Mouse (Mus musculus): ENCODE measurements around the gene Tcf12. TPM values are rescaled to one million over a fixed set of nuclear protein-coding genes. Genes with fewer than 3 reads are reported as not detected.

Gene Tcf12
- total and polyA plus RNA-seq, 2 experiments from 2014 or later: 32.4 to 71.5 TPM

DNA sequence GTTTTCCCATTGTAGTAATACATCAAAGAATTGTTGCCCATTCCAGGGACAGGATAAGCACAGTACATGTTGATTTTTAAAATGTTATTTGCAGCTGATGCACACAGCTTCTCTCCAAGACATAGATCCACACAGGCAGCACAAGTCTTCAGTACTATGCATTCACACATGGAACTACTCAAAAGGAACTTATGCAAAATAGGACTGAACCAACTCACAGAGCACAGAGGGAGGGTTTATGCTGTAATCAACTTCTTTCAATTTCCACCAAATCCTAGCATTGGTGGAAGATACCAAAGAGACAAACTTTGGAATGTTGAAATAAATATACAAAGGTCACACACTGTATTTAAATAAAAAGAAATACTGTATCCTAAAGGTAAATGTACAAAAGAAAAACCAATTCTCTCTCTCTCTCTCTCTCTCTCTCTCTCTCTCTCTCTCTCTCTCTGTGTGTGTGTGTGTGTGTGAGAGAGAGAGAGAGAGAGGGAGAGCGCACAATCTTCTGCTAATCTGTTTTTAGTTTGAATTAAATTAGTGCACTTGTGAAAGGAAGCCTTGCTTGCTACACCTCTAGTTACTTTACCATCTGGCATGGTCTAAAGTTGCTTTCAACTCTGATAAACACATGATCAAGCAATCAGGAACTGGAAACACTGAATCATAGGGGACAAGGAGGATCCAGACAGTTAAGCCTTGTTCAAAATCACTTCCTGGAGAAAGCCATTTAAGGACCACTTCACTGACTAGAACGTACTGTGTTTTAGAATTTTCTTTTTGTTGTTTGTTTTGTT is 215.5 kb downstream of the Tcf12 start:
- Histone ChIP-seq H3K27me3 (ENCODE audit: insufficient read depth, low read length) (no peaks in the 10 kb centered on the region), H3K4me1 (ENCODE audit: insufficient read depth) (no peaks in the 10 kb centered on the region; the same call in 1 of the 2 replicates), H3K36me3 (ENCODE audit: insufficient read depth) (no peaks in the 10 kb centered on the region), H3K4me2 (ENCODE audit: low read depth) (peak overlapping the region; percentile 23; the same call in 1 of the 2 replicates), H3K9ac (no peak overlapping the region), H3K27ac (ENCODE audit: low read depth, low read length) (no peak overlapping the region), H3K9me3 (ENCODE audit: low read length) (no peaks in the 10 kb centered on the region), H3K4me3 (ENCODE audit: low read depth, low read length) (0 out of 2 replicates have a peak overlapping the region, but pooled peaks have one; percentile 16)
- ATAC-seq (peak; percentile 91), DNase-seq (peak; percentile 80)
- 16% methylated on average over 2 of the region's 2 CpGs for WGBS
- TF ChIP-seq CTCF (IDR thresholded peaks at IDR 0.05; ENCODE audit: low read depth): no peak

DNA sequence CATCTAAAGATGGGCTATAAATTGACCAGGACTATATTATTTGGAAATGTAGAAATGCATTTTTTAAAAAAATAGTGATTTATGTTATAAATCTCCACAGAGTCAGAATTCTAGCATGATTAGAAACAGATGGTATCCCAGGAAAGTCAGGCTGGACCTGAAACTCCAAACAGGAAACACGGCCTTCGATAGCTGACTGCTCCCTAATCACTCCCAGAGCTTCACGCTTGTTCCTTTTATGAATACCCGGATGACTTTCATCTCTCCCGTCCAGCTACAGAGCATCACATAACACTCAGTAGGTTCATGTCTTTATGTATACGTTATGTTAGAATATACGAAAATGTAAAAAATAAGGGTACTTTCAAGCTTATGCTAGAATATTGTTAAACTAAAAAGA is 216.4 kb downstream of the Tcf12 start:
- TF ChIP-seq CTCF (IDR thresholded peaks at IDR 0.05; ENCODE audit: low read depth): no peak
- H3K36me3 ChIP-seq (ENCODE audit: insufficient read depth): no peaks in the 10 kb centered on the region
- no peak for ATAC-seq
- no peaks in the 10 kb centered on the region; the same call in 1 of the 2 replicates for H3K4me1 ChIP-seq (ENCODE audit: insufficient read depth)
- 40% methylated on average over 7 of the region's 7 CpGs for WGBS
- no peaks in the 10 kb centered on the region for H3K27me3 ChIP-seq (ENCODE audit: insufficient read depth, low read length)
- no peak overlapping the region for H3K27ac ChIP-seq (ENCODE audit: low read depth, low read length)
- H3K4me3 ChIP-seq (ENCODE audit: low read depth, low read length): peak overlapping the region; percentile 19
- H3K9ac ChIP-seq: no peak overlapping the region
- no peak for DNase-seq
- no peaks in the 10 kb centered on the region for H3K9me3 ChIP-seq (ENCODE audit: low read length)
- H3K4me2 ChIP-seq (ENCODE audit: low read depth): 0 out of 2 replicates have a peak overlapping the region, but pooled peaks have one; percentile 23

- no peaks in the 10 kb centered on the region for H3K9me3 ChIP-seq (ENCODE audit: low read length)
- no peak for DNase-seq
- TF ChIP-seq CTCF (IDR thresholded peaks at IDR 0.05; ENCODE audit: low read depth): no peak
- H3K4me3 ChIP-seq (ENCODE audit: low read depth, low read length): peak overlapping the region; percentile 22
- H3K4me2 ChIP-seq (ENCODE audit: low read depth): peak overlapping the region; percentile 39; the same call in 1 of the 2 replicates
- H3K27me3 ChIP-seq (ENCODE audit: insufficient read depth, low read length): no peaks in the 10 kb centered on the region
- no peak overlapping the region for H3K27ac ChIP-seq (ENCODE audit: low read depth, low read length)
- H3K4me1 ChIP-seq (ENCODE audit: insufficient read depth): no peaks in the 10 kb centered on the region; the same call in 1 of the 2 replicates
- H3K9ac ChIP-seq: no peak overlapping the region
- 75% methylated on average over 7 of the region's 7 CpGs for WGBS
- H3K36me3 ChIP-seq (ENCODE audit: insufficient read depth): no peaks in the 10 kb centered on the region
- no peak for ATAC-seq
Observed at GRCm38 (mm10) chr9:71894943-71895286, 216.8 kb downstream of the Tcf12 start.

GRCm38 (mm10) chr9:71894246-71894942 is 217.3 kb downstream of the Tcf12 start:
- DNase-seq: no peak
- 45% methylated on average over 11 of the region's 11 CpGs for WGBS
- H3K4me2 ChIP-seq (ENCODE audit: low read depth): peak overlapping the region; percentile 39
- no peaks in the 10 kb centered on the region for H3K27me3 ChIP-seq (ENCODE audit: insufficient read depth, low read length)
- no peak overlapping the region for H3K27ac ChIP-seq (ENCODE audit: low read depth, low read length)
- ATAC-seq: no peak
- H3K9ac ChIP-seq: 0 out of 2 replicates have a peak overlapping the region, but pooled peaks have one; percentile 34
- H3K36me3 ChIP-seq (ENCODE audit: insufficient read depth): no peaks in the 10 kb centered on the region
- H3K4me3 ChIP-seq (ENCODE audit: low read depth, low read length): peak overlapping the region; percentile 22
- TF ChIP-seq CTCF (IDR thresholded peaks at IDR 0.05; ENCODE audit: low read depth): no peak
- no peaks in the 10 kb centered on the region; the same call in 1 of the 2 replicates for H3K4me1 ChIP-seq (ENCODE audit: insufficient read depth)
- H3K9me3 ChIP-seq (ENCODE audit: low read length): no peaks in the 10 kb centered on the region

DNA sequence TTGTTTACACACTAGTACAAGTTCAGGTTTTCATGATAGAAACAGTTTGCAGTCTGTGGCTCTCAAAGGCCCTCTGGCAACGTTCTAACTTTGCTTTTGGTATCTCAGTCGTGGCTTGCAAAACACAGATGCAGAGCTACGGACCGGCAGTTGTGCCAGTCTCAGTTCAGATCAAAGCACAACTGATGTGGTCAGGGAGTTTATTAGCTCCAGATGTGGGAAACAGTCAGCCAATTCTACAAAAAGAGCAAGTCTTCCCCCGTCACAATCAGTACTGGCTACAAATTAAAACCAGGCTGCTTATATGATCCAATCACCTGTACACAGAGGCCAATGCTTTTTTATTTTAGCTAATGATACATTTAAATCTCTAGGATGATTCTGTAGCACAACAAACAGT is 223.2 kb downstream of the Tcf12 start:
- DNase-seq (no peak), ATAC-seq (no peak)
- H3K27me3 ChIP-seq (ENCODE audit: insufficient read depth, low read length): no peaks in the 10 kb centered on the region
- TF ChIP-seq CTCF (IDR thresholded peaks at IDR 0.05; ENCODE audit: low read depth): no peak
- H3K4me3 ChIP-seq (ENCODE audit: low read depth, low read length): no peak overlapping the region
- 38% methylated on average over 5 of the region's 5 CpGs for WGBS
- H3K9ac ChIP-seq: no peak overlapping the region
- H3K9me3 ChIP-seq (ENCODE audit: low read length): no peaks in the 10 kb centered on the region
- no peaks in the 10 kb centered on the region for H3K36me3 ChIP-seq (ENCODE audit: insufficient read depth)
- no peaks in the 10 kb centered on the region for H3K4me1 ChIP-seq (ENCODE audit: insufficient read depth)
- no peak overlapping the region for H3K27ac ChIP-seq (ENCODE audit: low read depth, low read length)
- no peak overlapping the region for H3K4me2 ChIP-seq (ENCODE audit: low read depth)

DNA sequence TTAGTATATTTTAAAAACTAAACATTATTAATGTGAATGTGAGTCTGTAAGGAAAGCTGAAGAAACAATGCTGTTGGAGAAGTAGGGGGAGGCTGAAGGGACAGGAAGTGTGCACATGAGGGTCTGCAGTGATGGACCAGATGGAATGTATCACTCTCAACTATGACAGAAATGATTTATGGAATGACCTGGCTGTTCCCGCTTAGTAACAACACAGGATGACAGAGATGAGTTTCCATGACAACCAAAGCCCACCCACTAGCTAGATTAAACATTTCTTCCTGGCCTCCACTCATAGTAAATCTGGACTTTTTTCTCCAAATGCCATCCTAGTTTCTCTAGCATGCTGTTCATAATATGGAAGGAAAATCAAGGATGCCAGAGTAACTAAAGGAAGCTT is 231.0 kb downstream of the Tcf12 start:
- no peak for ATAC-seq

GRCm38 (mm10) chr9:71879972-71880371 is 231.7 kb downstream of the Tcf12 start:
- 14% methylated on average over 5 of the region's 5 CpGs for WGBS
- no peak overlapping the region for H3K27ac ChIP-seq (ENCODE audit: low read depth, low read length)
- no peak for ATAC-seq

More for the DNA sequence above, 231.0 kb downstream of the Tcf12 start:
- 18% methylated on average over 1 of the region's 1 CpGs for WGBS
- DNase-seq: peak; percentile 25
- H3K9ac ChIP-seq: no peak overlapping the region
- TF ChIP-seq CTCF (IDR thresholded peaks at IDR 0.05; ENCODE audit: low read depth): no peak
- H3K9me3 ChIP-seq (ENCODE audit: low read length): no peaks in the 10 kb centered on the region
- no peak overlapping the region for H3K27ac ChIP-seq (ENCODE audit: low read depth, low read length)
- H3K27me3 ChIP-seq (ENCODE audit: insufficient read depth, low read length): no peaks in the 10 kb centered on the region
- no peak overlapping the region for H3K4me3 ChIP-seq (ENCODE audit: low read depth, low read length)
- no peaks in the 10 kb centered on the region; the same call in 1 of the 2 replicates for H3K4me1 ChIP-seq (ENCODE audit: insufficient read depth)
- H3K4me2 ChIP-seq (ENCODE audit: low read depth): no peak overlapping the region
- peaks cover 13% of the 10 kb centered on the region for H3K36me3 ChIP-seq (ENCODE audit: insufficient read depth)

More at GRCm38 (mm10) chr9:71879972-71880371, 231.7 kb downstream of the Tcf12 start:
- DNase-seq: no peak
- H3K9me3 ChIP-seq (ENCODE audit: low read length): no peaks in the 10 kb centered on the region
- no peaks in the 10 kb centered on the region; the same call in 1 of the 2 replicates for H3K4me1 ChIP-seq (ENCODE audit: insufficient read depth)
- no peak overlapping the region for H3K9ac ChIP-seq
- H3K36me3 ChIP-seq (ENCODE audit: insufficient read depth): peaks cover 13% of the 10 kb centered on the region
- H3K4me2 ChIP-seq (ENCODE audit: low read depth): no peak overlapping the region
- no peak overlapping the region for H3K4me3 ChIP-seq (ENCODE audit: low read depth, low read length)
- H3K27me3 ChIP-seq (ENCODE audit: insufficient read depth, low read length): no peaks in the 10 kb centered on the region
- TF ChIP-seq CTCF (IDR thresholded peaks at IDR 0.05; ENCODE audit: low read depth): no peak

All from forebrain, postnatal 0 days (tissue).